Mouse (Mus musculus): ENCODE measurements around the gene Raver2.
"Not testable (repeated sequence)": the region's sequence is repeated elsewhere in the genome, so short reads cannot be mapped to it uniquely, and the experiment has no call there.

Raver2 gene

DNA sequence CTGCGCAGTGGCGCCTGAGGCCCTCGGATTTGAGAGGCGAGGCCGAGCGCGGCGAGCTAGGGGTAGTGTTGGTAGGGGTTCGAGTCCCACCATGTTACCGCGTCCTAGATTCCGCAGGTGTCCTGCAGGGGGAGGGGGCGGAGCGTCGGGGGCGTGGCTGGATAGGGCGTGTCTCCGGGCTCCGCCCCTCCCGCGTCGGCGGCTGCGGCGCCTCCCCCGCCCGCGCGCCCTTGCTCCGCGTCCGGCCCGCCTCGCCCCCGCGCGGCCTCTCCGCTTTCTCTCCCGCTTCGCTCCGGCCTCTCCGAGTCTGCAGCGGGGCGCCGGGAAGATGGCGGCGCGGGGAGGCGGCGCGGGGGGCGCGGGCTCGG is at the start of gene Raver2:
Raver2 (plus strand) TSS at position 198 of the 368 bp plus-strand sequence.
- DNase-seq (ENCODE audit: low spot score) = no peak

DNA sequence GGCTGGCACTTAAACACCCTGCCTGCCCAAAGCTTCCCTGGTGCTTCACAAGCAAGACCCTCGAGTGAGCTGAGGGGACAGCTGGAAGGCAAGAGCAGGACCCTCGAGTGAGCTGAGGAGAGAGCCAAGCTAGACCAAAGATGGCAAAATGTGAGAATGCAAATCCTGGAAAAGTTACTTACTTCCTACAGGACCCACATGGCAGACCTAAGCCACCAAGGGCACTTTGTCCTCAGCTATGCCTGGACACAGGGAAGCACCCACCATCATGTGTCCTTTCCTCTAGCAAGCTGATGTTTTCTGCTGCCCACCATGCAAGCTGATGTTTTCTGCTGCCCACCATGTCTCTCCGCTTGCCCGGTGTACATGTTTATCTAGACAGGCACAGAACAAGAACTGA is 48.2 kb upstream of the Raver2 start, which contains the start of gene Gm10577:
Gm10577 (minus strand) TSS at position 101 of the 400 bp plus-strand sequence.
- DNase-seq (ENCODE audit: low spot score) = no peak

DNA sequence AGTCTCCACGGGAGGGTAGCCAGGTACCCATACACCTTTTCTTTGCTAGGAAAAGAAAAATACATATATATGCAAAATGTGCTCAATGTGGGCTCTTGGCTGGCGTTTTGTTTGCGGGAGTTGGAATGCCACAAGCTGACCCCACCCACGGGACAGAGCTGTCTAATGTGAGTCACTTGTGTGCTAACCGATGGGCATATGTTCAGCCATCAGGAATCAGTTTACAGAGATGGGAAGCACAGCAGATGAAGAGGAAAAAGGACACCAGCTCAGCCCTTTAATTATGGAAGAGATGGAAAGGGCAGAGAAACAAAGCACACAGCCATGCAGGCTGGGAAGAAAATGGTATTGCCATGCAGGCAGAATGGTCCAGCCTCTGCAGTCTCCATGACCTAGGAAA is 42.2 kb upstream of the Raver2 start:
- no peak for DNase-seq (ENCODE audit: low spot score)

- DNase-seq (ENCODE audit: low spot score) = no peak
These were observed 41.8 kb upstream of the Raver2 start for GRCm38 (mm10) chr4:101026995-101027394.

- no peak for DNase-seq (ENCODE audit: low spot score)
These were observed 40.9 kb upstream of the Raver2 start for GRCm38 (mm10) chr4:101027852-101028411.

DNA sequence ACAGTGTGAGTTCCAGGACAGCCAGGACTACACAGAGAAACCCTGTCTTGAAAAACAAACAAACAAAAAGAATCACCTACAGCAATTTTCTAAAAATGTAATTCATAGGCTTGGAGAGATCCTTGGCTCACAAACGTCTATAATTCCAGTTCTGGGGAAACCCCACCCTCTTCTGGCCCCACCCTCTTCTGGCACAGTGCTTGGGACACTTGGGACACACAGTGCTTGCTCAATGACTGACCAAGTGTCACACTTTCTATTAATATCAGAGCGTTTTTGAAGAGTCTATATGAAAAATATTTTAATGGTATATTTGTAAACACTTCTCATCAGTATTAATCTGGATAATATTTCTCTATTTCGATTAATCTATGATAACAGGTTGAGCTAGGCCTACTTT is 35.7 kb upstream of the Raver2 start:
- no peak for DNase-seq (ENCODE audit: low spot score)

DNA sequence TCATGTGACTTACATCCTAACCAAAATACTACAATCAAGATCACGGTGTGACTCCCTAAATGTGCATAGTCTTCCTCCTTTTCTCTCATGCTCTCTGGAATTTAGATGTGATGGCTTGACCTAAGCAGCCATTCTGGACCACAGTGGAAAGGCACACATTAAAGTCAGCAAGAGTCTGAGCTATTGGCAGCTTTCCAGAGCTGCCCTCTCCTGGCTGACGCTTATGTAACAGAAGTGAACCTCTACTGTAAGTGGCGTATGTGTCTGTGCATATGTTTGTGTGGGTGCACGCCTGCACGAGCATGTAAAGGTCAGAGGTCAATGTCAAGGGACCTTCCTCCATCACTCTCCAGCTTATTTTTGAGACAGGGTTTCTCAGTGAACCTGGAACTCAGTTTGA is 33.7 kb upstream of the Raver2 start:
- DNase-seq (ENCODE audit: low spot score) = no peak

- DNase-seq (ENCODE audit: low spot score) = no peak
These were observed 31.6 kb upstream of the Raver2 start for GRCm38 (mm10) chr4:101037156-101037555.

GRCm38 (mm10) chr4:101043691-101044090 is 25.1 kb upstream of the Raver2 start:
- DNase-seq (ENCODE audit: low spot score) = no peak

DNA sequence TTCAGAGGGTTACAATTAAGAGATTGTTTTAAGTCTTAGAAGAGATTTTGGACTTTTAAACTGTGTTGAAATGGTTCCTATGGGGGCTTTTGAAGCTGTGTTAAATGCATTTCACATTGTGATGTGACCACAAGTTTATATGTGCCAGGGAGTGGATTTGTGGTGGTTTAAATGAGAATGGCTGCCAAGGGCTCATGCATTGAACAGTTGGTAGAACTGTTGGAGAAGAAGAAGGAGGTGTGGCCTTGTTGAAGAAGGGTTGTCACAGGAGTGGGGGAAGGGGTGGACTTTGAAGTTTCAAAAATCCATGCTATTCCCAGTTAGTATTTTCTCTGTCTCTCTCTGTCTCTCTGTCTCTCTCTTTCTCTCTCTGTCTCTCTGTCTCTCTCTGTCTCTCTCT is 24.6 kb upstream of the Raver2 start:
- DNase-seq (ENCODE audit: low spot score) = no peak

DNA sequence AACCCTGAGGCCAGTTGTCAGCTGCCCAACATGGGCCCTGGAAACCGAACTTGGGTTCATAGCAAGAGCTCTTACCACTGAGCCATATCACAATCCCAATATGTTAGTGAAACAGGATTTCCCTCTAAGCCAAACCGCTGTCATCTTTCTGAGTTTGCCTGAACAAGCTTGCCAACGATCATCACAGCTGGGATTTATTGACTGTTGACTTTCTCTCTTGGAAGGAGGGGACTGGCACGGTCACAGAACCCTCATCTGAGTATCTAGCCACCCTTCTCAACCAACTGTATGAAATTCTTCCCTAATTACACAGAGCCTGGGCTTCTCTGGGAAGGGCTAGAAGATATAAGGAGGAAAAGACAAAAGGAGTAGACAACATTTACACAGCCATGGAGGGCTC is 22.2 kb upstream of the Raver2 start:
- DNase-seq (ENCODE audit: low spot score) = no peak

- no peak for DNase-seq (ENCODE audit: low spot score)
These were observed 6.6 kb upstream of the Raver2 start for GRCm38 (mm10) chr4:101062146-101062545.

DNA sequence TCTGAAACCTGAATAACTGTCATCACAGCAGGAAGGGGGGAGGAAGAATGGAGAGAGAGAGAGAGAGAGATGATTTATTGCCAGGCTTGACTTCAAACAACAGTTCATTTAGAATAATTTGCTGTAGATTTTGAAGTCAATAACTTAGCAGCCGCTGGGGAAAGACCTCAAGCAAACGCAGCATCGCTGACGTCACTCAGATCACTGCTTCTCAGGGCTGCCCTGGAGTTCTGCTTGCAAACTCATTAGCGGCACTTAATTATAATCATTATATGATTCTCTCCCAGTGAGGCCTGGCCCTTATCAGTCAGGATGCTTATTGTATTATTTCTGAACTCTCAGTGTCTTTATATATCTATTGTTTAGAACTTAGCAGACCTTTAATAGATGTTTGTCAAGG is 2.4 kb upstream of the Raver2 start:
- DNase-seq (ENCODE audit: low spot score) = no peak

DNA sequence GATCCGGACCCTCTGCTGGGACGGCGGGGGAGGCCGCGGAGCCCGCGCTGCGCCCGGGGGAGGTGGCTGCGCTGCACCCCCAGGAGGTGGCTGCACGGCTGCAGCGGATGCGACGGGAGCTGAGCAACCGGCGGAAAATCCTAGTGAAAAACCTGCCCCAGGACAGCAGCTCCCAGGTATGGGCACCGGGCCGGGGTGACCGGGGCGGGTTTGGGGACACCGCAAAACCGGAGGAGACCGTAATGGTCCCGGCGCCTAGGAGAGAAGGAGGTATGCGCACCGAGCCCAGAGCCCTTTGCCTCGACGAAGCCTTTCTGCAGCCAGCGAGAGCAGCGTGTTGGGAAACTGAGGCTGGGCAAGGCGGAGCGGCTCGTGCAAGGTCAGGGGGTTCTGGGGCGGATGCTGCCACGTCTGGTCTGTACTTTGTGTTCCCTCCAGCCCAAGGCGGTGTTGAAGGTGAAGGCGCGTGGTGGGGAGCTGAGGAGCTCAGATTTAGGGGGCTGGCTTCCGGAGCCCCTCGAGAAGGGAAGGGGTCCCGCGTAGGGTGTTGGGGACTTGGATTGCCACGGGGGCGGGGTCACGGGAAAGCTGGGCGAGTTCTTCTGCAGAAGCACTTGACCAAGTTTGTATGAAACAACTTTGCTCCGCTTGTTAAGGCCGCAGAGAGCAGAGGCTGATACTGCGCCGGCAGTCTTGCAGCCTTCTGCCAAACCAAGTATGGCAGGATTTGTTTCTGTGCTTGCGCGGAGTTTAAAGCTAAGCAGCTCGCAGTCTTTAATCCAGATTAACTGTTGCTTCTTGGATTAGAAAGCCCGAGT is 580 bp downstream of the Raver2 start:
- DNase-seq (ENCODE audit: low spot score) = no peak

DNA sequence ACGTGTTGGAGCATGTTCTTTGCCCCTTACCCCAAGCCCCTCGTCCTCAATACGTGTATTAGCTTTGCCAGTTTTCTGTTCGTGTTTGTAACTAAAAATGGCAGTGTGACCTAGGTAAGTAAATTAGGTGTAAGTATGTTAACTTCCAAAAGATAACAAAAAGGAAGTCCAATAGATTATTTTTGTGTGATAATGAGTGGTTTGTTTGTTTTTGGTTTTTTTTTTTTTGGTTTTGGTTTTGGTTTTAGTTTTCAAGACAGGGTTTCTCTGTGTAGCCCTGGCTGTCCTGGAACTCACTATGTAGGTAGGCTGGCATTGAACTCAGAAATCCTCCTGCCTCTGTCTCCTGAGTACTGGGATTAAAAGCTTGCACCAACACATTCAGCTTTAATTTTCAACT is 2.8 kb downstream of the Raver2 start:
- DNase-seq (ENCODE audit: low spot score) = no peak

- DNase-seq (ENCODE audit: low spot score) = no peak
These were observed 7.6 kb downstream of the Raver2 start for GRCm38 (mm10) chr4:101076425-101076824.

DNA sequence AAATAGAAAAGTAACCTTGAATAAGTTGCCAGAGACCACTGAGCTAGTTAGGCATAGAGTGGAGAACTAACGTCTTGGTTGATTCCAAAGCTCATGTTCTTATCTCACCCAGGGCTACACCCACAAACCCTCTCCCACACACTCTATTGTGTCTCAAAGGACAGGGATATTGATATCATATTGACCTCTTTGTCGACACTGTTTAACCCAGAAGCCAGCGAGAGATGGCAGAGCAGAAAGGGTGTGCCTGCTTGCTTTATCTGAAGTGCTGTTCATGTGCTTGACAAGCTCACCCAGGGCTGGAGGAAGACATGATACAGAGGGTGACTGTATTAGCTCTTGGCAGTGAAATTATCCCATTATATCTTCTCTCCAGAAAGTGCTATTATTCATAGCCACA is 11.2 kb downstream of the Raver2 start:
- DNase-seq (ENCODE audit: low spot score) = no peak

DNA sequence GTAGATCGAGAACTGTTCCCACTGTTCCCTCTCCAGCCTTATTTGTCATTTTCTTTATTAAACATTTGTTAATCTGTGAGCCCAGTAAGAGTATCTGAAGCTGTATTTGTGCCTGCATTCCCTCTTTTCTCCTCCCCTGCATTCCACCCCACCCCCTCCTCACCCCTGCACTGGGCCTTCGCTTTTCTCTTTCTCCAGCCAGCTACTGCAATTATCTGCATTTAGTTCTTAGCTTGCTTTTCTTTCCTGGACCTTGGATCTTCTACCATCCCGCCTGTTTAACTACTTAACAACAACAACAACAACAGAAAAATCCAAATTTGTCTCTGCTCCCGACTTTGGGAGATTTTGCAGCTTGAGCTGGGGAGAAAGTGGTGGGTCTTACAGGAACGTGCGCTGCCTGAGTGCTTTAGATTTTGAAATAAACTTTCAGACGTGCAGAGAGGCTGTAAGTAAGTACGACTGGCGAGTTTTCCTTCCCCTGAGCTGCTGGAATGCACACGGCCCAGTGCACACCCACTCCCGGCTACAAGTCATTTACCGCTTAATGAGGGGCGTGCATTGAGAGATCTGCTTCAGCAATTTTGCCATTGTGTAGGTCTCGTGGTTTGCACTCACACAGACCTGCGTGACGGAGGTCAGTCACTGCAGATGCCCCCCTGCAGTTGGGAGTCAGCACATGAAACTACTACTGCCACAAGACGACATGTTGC is 13.5 kb downstream of the Raver2 start:
- no peak for DNase-seq (ENCODE audit: low spot score)

DNA sequence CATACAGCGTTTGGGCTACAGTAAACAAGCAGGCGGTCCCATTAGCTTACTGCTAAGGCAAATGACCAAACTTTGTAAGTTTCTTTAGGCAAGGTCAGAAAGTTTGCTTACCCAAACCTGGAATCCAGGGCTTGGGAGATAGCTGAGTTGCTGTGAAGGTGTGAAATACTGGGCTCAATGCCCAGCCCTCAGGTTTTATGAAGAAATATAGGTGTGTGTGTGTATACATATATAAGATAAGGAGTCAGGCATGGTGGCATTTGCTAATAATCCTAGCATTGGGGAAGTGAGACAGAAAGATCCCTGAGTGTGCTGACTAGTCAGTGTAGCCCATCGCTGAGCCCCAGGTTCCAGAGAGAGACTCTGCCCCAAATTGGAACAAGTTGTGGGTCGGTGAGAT is 16.1 kb downstream of the Raver2 start:
- no peak for DNase-seq (ENCODE audit: low spot score)

DNA sequence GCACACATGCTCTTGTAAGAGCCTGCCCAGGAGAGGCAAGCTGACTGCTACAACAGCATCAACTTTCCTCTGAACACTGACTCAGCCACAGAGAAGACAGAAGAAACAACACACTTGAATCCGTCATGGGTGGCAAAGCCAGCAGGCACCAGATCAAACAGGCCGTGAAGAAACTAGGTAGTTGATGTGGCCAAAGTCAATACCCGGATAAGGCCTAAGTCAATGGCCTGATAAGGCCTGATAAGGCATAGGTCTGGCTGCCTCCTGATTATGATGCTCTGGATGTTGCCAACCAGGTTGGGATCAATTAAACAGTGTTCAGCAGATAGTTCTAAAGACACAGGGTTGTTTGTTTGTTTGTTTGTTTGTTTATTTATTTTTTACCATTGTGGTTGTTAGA is 17.3 kb downstream of the Raver2 start:
- no peak for DNase-seq (ENCODE audit: low spot score)

GRCm38 (mm10) chr4:101087721-101088120 is 18.9 kb downstream of the Raver2 start:
- DNase-seq (ENCODE audit: low spot score) = no peak

GRCm38 (mm10) chr4:101090630-101091029 is 21.8 kb downstream of the Raver2 start:
- not testable (repeated sequence) for DNase-seq (ENCODE audit: low spot score)

- DNase-seq (ENCODE audit: low spot score) = no peak
These were observed 24.5 kb downstream of the Raver2 start for GRCm38 (mm10) chr4:101093292-101093691.
